Mouse (Mus musculus): Measurements from ENCODE around the gene Krt5. TPM values are rescaled to one million over a fixed set of nuclear protein-coding genes. Genes with fewer than 3 reads are reported as not detected.

Gene Krt5
- polyA plus RNA-seq, 1 experiment from 2014 or later, result 6.4 TPM

- WGBS, result 89% methylated on average over 2 of the region's 2 CpGs
- Histone ChIP-seq H3K9me3 (ENCODE audit: control insufficient read depth, low read length) (no peaks in the 10 kb centered on the region), H3K27me3 (ENCODE audit: control insufficient read depth, insufficient read depth, low read length) (no peaks in the 10 kb centered on the region), H3K4me1 (ENCODE audit: control insufficient read depth, insufficient read depth, low read length) (no peaks in the 10 kb centered on the region), H3K9ac (ENCODE audit: low read length) (no peak within 1 kb of the TSS), H3K27ac (ENCODE audit: low read depth, low read length) (no peak within 1 kb of the TSS), H3K4me3 (ENCODE audit: low read depth, low read length) (no peak within 1 kb of the TSS), H3K36me3 (ENCODE audit: control insufficient read depth, insufficient read depth, low read length) (no peaks in the 10 kb centered on the region), H3K4me2 (ENCODE audit: low read depth) (no peak within 1 kb of the TSS)
- no peak for DNase-seq (ENCODE audit: low spot score)
- no peak for ATAC-seq (ENCODE audit: insufficient read depth, low FRiP score, low TSS enrichment)
Measured at GRCm38 (mm10) chr15:101680187-101680586, 32.5 kb downstream of the Krt5 start, which contains the start of gene Krt6b. TSS of gene Krt6b (minus strand) at chr15:101680287.

DNA sequence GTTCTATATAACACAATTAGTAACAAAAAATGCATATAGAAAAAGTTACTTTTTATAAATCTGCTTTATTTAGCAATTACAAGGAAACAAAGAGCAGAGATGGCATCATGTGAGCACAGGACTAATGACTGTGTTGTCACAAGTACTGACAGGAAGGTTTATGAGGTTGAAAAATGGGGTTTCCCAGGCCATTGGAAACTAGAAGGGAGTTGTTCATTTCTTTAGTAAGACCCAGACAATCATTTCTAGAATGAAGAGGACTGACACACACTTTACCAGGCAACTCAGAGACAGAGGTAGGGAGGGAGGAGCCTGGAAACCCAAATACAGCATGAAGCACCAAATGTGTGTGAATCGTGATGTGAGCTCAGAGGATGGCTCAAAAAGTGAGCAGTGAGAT, 36.7 kb downstream of the Krt5 start:
- no peak for ATAC-seq (ENCODE audit: insufficient read depth, low FRiP score, low TSS enrichment)
- WGBS, result 82% methylated on average over 1 of the region's 1 CpGs

More for the DNA sequence above, 36.7 kb downstream of the Krt5 start:
- no peak for DNase-seq (ENCODE audit: low spot score)
- H3K36me3 ChIP-seq (ENCODE audit: control insufficient read depth, insufficient read depth, low read length), result no peaks in the 10 kb centered on the region
- no peaks in the 10 kb centered on the region for H3K4me1 ChIP-seq (ENCODE audit: control insufficient read depth, insufficient read depth, low read length)
- no peak overlapping the region for H3K9ac ChIP-seq (ENCODE audit: low read length)
- no peak overlapping the region for H3K4me3 ChIP-seq (ENCODE audit: low read depth, low read length)
- no peak overlapping the region for H3K4me2 ChIP-seq (ENCODE audit: low read depth)
- no peaks in the 10 kb centered on the region for H3K9me3 ChIP-seq (ENCODE audit: control insufficient read depth, low read length)
- H3K27me3 ChIP-seq (ENCODE audit: control insufficient read depth, insufficient read depth, low read length), result no peaks in the 10 kb centered on the region
- H3K27ac ChIP-seq (ENCODE audit: low read depth, low read length), result no peak overlapping the region

Small RNA genes lying within 50 kb of the gene (microRNA-seq; reads per million reads assigned to microRNA genes)
- not detected for gene Gm44323
- gene Gm44342, result not detected
- not detected for gene Gm44383

Other genes starting within 250 kb of the Krt5 start
- not detected in 2 replicates for gene Krt81, start 249.1 kb downstream of the Krt5 start, polyA plus RNA-seq (2014; fragmentation: Nextera tagmentation; extraction: Ambion mirVana)
- not detected in 2 replicates for gene Krt86, start 239.4 kb downstream of the Krt5 start, polyA plus RNA-seq (2014; fragmentation: Nextera tagmentation; extraction: Ambion mirVana)
- gene Krt83, start 221.4 kb downstream of the Krt5 start, polyA plus RNA-seq (2014; fragmentation: Nextera tagmentation; extraction: Ambion mirVana), result not detected in 2 replicates
- gene Gm49425, start 195.6 kb downstream of the Krt5 start, polyA plus RNA-seq (2014; fragmentation: Nextera tagmentation; extraction: Ambion mirVana), result not detected in 2 replicates
- gene Krt84, start 180.1 kb downstream of the Krt5 start, polyA plus RNA-seq (2014; fragmentation: Nextera tagmentation; extraction: Ambion mirVana), result not detected in 2 replicates
- not detected in 2 replicates for gene Krt82, start 162.2 kb downstream of the Krt5 start, polyA plus RNA-seq (2014; fragmentation: Nextera tagmentation; extraction: Ambion mirVana)
- 0.37 and 0.85 TPM in 2 replicates for gene Krt90, start 149.9 kb downstream of the Krt5 start, polyA plus RNA-seq (2014; fragmentation: Nextera tagmentation; extraction: Ambion mirVana)
- gene Krt75, start 139.0 kb downstream of the Krt5 start, polyA plus RNA-seq (2014; fragmentation: Nextera tagmentation; extraction: Ambion mirVana), result not detected in 2 replicates
- not detected in 2 replicates for gene Gm5414, start 84.7 kb downstream of the Krt5 start, polyA plus RNA-seq (2014; fragmentation: Nextera tagmentation; extraction: Ambion mirVana)
- gene Gm5478, start 65.5 kb downstream of the Krt5 start, polyA plus RNA-seq (2014; fragmentation: Nextera tagmentation; extraction: Ambion mirVana), result not detected in 2 replicates
- gene Krt6b, start 32.6 kb downstream of the Krt5 start, polyA plus RNA-seq (2014; fragmentation: Nextera tagmentation; extraction: Ambion mirVana), result not detected in 2 replicates
- gene Krt6a, start 18.6 kb downstream of the Krt5 start, polyA plus RNA-seq (2014; fragmentation: Nextera tagmentation; extraction: Ambion mirVana), result 0.09 TPM in 1 of 2 replicates, not detected in the other
- not detected in 2 replicates for gene Krt71, start 30.2 kb upstream of the Krt5 start, polyA plus RNA-seq (2014; fragmentation: Nextera tagmentation; extraction: Ambion mirVana)
- not detected in 2 replicates for gene Krt72, start 73.6 kb upstream of the Krt5 start, polyA plus RNA-seq (2014; fragmentation: Nextera tagmentation; extraction: Ambion mirVana)
- gene Krt73, start 89.4 kb upstream of the Krt5 start, polyA plus RNA-seq (2014; fragmentation: Nextera tagmentation; extraction: Ambion mirVana), result not detected in 2 replicates
- not detected in 2 replicates for gene Krt2, start 105.3 kb upstream of the Krt5 start, polyA plus RNA-seq (2014; fragmentation: Nextera tagmentation; extraction: Ambion mirVana)
- 0.53 and 0.74 TPM in 2 replicates for gene Krt1, start 137.9 kb upstream of the Krt5 start, polyA plus RNA-seq (2014; fragmentation: Nextera tagmentation; extraction: Ambion mirVana)
- not detected in 2 replicates for gene Krt77, start 156.8 kb upstream of the Krt5 start, polyA plus RNA-seq (2014; fragmentation: Nextera tagmentation; extraction: Ambion mirVana)
- not detected in 2 replicates for gene Krt76, start 180.0 kb upstream of the Krt5 start, polyA plus RNA-seq (2014; fragmentation: Nextera tagmentation; extraction: Ambion mirVana)
- not detected in 2 replicates for gene Krt4, start 211.8 kb upstream of the Krt5 start, polyA plus RNA-seq (2014; fragmentation: Nextera tagmentation; extraction: Ambion mirVana)
- gene Krt79, start 227.4 kb upstream of the Krt5 start, polyA plus RNA-seq (2014; fragmentation: Nextera tagmentation; extraction: Ambion mirVana), result 0.21 TPM in 1 of 2 replicates, not detected in the other
- gene Krt78, start 241.4 kb upstream of the Krt5 start, polyA plus RNA-seq (2014; fragmentation: Nextera tagmentation; extraction: Ambion mirVana), result not detected in 2 replicates

Data from neural tube, embryonic 11.5 days (tissue).